Mouse (Mus musculus): Measurements from ENCODE around the gene Clmn.

DNA sequence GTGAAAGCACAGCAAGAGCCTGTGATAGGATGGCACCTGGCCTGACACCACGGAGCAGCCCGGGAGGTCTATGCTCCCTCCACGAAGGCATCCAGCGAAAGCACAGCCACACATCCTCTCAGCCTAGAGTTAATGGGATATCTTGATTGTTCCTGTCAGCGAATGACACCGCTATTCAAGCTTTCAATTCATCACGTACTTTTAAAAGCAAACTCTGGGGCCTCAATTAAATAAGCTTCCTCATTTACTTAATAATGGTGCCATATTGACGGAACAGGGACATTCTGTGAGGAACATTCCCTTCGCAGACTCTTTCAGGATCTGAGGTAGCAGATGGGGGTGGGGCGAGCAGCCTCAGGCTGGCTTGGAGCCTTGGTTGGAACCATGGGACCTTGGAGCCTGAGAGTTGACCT is 14.7 kb upstream of the Clmn start:
- TF ChIP-seq CTCF (IDR thresholded peaks at IDR 0.05; ENCODE audit: low read depth) (no peak), EP300 (IDR thresholded peaks at IDR 0.05; ENCODE audit: low read depth) (no peak)

Data from heart, postnatal 0 days (tissue).